Mouse (Mus musculus): Measurements from ENCODE around the gene Crebzf. TPM values are rescaled to one million over a fixed set of nuclear protein-coding genes. Genes with fewer than 3 reads are reported as not detected.

Gene Crebzf
- 18.9 and 19.0 TPM in 2 replicates for polyA plus RNA-seq (2015; fragmentation: Nextera tagmentation; extraction: Ambion mirVana)

DNA sequence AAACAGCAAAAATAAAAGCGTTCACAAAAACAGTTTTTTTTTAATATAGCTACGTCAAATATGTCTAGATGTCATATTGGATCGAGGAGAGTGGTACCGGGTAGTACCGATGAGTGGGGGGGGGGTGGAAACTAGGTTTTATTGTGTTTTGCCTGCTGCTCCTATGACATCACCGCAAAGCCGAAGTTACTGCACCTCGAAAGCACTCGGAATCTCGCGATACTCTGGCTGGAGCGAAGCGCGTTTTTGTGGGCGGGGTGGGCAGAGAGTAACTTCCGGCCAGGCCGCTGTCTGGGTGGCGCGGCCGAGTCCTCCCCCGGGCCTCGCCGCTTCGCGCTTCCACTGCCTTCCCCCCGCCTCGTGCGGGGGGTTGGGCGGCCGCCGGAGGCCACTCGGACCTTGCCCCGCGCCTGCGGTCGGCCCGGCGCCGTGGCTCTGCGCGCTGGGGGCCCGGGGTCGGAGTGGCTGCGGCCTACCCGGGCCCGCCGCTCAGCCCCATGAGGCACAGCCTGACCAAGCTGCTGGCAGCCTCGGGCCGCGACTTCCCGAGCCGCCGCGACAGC, at the start of gene Crebzf:
Gene Crebzf, plus strand, starts transcription at position 212 of the 563 bp plus-strand sequence.
- peak within 1 kb of the TSS; percentile 100 for H3K4me3 ChIP-seq
- H3K27me3 ChIP-seq (replicated peaks): no peaks in the 10 kb centered on the region
- peak within 1 kb of the TSS; percentile 99 for H3K27ac ChIP-seq (replicated peaks)
- WGBS: under 1% methylated on average over 54 of the region's 54 CpGs
- H3K36me3 ChIP-seq: peaks cover 5% of the 10 kb centered on the region
- no peaks in the 10 kb centered on the region for H3K9me3 ChIP-seq
- peak; percentile 91 for ATAC-seq (ENCODE audit: extremely low read depth, insufficient number of reproducible peaks, low FRiP score, low TSS enrichment)
- H3K4me2 ChIP-seq: peak within 1 kb of the TSS; percentile 79
- peak within 1 kb of the TSS; percentile 100 for H3K9ac ChIP-seq
- H3K4me1 ChIP-seq: peaks cover 12% of the 10 kb centered on the region

DNA sequence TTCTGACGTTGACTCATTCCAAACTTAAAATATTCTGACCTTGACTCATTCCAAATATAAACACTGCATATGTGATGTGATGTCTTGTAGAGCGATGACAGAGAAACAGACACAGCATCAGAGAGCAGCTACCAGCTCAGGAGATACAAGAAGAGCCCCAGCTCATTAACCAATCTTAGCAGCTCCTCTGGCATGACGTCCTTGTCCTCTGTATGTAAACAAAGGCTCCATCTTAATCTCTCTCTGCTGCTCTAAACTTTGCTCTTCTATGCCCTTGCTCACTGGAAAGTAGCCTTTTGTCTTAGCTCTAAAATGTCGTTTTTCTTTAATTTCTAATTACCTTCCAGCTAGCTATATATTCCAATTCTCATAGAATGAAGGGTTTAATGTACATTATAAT, 47.5 kb upstream of the Crebzf start:
- no peak overlapping the region for H3K9ac ChIP-seq
- H3K27ac ChIP-seq (replicated peaks): 0 out of 2 replicates have a peak overlapping the region, but pooled peaks have one; percentile 39
- H3K4me1 ChIP-seq: peaks cover 20% of the 10 kb centered on the region
- H3K4me2 ChIP-seq: no peak overlapping the region
- no peak overlapping the region for H3K4me3 ChIP-seq
- no peaks in the 10 kb centered on the region for H3K9me3 ChIP-seq
- H3K36me3 ChIP-seq: no peaks in the 10 kb centered on the region
- 21% methylated on average over 4 of the region's 4 CpGs for WGBS
- ATAC-seq (ENCODE audit: extremely low read depth, insufficient number of reproducible peaks, low FRiP score, low TSS enrichment): no peak
- H3K27me3 ChIP-seq (replicated peaks): no peaks in the 10 kb centered on the region

DNA sequence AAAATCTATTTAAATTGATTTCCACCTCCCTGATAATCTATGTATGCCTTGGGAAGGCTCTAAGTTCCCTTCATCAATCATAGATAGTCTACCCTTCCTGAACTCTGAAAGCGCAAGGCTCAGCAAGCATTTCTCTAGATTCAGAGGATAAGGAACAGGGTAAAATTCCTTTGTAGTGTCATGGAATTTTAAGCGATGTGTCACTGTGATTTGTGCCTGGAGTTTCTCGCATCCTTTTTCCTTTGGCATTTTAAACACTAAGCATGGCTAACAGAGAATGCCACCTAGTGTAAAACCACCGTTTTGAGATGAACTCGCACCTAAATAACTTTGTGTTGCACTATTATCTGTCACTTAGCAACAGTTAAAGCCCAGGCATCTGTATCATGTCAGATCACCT, 46.6 kb upstream of the Crebzf start:
- no peaks in the 10 kb centered on the region for H3K27me3 ChIP-seq (replicated peaks)
- H3K36me3 ChIP-seq: no peaks in the 10 kb centered on the region
- 39% methylated on average over 5 of the region's 5 CpGs for WGBS
- no peak overlapping the region for H3K9ac ChIP-seq
- ATAC-seq (ENCODE audit: extremely low read depth, insufficient number of reproducible peaks, low FRiP score, low TSS enrichment): no peak
- no peak overlapping the region for H3K4me3 ChIP-seq
- no peaks in the 10 kb centered on the region for H3K9me3 ChIP-seq
- H3K4me1 ChIP-seq: peaks cover 20% of the 10 kb centered on the region
- peak overlapping the region; percentile 2; the same call in 1 of the 2 replicates for H3K27ac ChIP-seq (replicated peaks)
- H3K4me2 ChIP-seq: peak overlapping the region; percentile 36; the same call in 1 of the 2 replicates

DNA sequence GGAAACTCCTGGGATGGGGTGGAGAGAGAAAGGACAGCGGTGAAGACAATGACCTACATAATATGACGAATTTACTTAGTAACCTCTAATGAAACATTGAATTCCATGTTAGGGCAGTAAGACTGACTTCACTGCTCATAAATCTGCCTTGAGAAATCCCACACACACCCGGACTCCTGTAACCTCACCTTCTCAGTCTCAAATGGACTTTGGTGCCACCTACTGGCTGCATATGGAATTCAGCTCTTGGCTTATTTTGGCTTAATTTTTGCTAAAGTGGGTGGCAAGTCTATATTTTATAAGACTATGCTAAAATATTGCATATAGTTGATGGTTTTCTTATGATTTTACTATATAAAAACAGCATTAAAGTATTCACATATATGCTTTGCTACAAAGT, 32.6 kb upstream of the Crebzf start:
- Histone ChIP-seq H3K4me3 (no peak overlapping the region), H3K4me2 (no peak overlapping the region), H3K9ac (no peak overlapping the region), H3K27me3 (replicated peaks) (no peaks in the 10 kb centered on the region), H3K36me3 (peaks cover 7% of the 10 kb centered on the region), H3K4me1 (no peaks in the 10 kb centered on the region), H3K9me3 (no peaks in the 10 kb centered on the region), H3K27ac (replicated peaks) (no peak overlapping the region)
- 43% methylated on average over 3 of the region's 3 CpGs for WGBS
- ATAC-seq (ENCODE audit: extremely low read depth, insufficient number of reproducible peaks, low FRiP score, low TSS enrichment): no peak

DNA sequence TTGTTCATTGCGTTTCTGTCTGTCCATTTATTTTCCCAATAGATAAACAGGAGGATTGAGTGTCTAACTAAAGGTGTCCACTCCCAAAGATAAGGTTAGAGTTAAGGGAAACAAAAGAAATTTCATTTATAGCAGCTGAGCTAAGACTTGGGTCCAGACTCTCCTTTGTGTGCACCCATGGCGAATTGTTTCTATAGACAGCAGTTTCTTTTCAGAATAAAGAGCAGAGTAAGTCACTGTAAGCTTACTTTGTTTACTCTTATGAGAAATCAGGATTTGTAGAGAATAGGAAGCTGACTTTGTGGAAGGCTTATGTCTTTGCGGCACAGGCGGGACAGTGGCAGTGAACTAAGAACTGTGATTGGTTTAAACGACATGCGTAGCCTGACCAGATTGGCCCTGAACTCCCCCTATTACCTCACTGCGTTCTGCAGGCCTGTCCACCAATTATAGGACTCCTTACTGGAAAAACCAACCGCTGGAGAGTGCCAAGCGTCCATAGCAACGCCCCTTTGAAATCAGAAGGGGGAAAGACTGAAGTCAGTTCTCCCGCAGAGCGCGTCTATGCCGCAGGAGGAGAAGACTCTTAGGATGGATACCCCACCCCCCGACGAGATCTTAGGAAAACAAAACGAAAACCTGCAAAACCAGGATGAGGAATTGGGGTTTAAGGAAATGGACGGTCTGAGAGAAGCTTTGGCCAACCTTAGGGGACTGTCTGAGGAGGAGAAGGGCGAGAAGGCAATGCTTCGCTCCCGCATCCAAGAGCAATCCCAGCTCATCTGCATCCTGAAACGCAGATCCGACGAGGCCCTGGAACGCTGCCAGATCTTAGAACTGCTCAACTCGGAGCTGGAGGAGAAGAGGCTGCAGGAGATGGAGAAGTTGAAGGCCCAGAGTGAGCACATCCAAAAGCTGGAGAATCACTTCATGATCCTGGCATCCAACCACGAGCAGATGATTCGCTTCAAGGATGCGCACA, 16.2 kb upstream of the Crebzf start, which contains the start of gene Ccdc89:
Gene Ccdc89, plus strand, starts transcription at position 558 of the 982 bp plus-strand sequence.
- Histone ChIP-seq H3K4me1 (peaks cover 8% of the 10 kb centered on the region), H3K9ac (peak within 1 kb of the TSS; percentile 75), H3K4me2 (peak within 1 kb of the TSS; percentile 76), H3K9me3 (no peaks in the 10 kb centered on the region), H3K27ac (replicated peaks) (no peak within 1 kb of the TSS), H3K27me3 (replicated peaks) (no peaks in the 10 kb centered on the region), H3K4me3 (peak within 1 kb of the TSS; percentile 50), H3K36me3 (no peaks in the 10 kb centered on the region)
- ATAC-seq (ENCODE audit: extremely low read depth, insufficient number of reproducible peaks, low FRiP score, low TSS enrichment): peak; percentile 99
- WGBS: 13% methylated on average over 29 of the region's 29 CpGs

DNA sequence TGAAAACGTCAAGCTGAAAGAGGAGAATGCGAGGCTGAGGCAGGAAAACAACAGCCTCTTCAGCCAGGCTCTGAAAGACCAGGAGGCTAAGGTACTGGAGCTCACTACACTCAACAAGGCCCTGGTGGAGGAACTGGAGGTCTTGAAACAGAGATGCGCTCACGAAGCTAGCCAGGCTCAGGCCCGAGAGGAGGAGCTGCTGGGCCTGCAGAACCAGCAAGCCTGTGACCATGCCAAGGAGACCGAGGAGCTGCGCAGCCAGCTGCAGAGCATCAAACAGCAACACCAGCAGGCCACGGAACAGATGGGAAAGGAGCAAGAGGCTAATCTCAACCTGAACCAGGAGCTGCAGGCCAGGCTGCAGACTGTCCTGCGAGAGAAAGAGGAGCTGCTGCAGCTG, 15.5 kb upstream of the Crebzf start:
- peaks cover 8% of the 10 kb centered on the region for H3K4me1 ChIP-seq
- WGBS: 42% methylated on average over 9 of the region's 9 CpGs
- H3K27me3 ChIP-seq (replicated peaks): no peaks in the 10 kb centered on the region
- peak overlapping the region; percentile 74 for H3K9ac ChIP-seq
- peak overlapping the region; percentile 50 for H3K4me3 ChIP-seq
- no peaks in the 10 kb centered on the region for H3K36me3 ChIP-seq
- H3K4me2 ChIP-seq: peak overlapping the region; percentile 76
- H3K27ac ChIP-seq (replicated peaks): no peak overlapping the region
- ATAC-seq (ENCODE audit: extremely low read depth, insufficient number of reproducible peaks, low FRiP score, low TSS enrichment): no peak
- H3K9me3 ChIP-seq: no peaks in the 10 kb centered on the region

DNA sequence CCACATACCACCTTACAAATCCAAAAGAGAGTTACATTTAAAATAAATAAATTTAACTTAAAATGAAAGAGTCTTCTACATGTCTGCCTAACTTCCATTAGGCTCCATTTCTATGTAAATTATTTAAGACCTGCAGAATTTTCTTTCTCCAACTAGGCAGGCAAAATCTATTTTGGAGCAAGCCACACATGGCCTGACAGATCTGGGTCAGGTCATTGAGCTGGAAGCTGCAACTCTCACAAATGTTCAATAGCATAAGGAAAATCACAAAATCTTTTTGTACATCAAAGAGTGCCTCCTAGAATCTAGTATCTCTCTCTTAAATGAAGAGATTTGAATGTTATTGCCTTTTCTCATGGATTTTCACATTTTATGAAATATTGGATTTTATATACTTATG, 10.3 kb upstream of the Crebzf start:
- Histone ChIP-seq H3K9me3 (no peaks in the 10 kb centered on the region), H3K27ac (replicated peaks) (no peak overlapping the region), H3K27me3 (replicated peaks) (no peaks in the 10 kb centered on the region), H3K36me3 (no peaks in the 10 kb centered on the region), H3K9ac (no peak overlapping the region), H3K4me2 (no peak overlapping the region), H3K4me3 (no peak overlapping the region), H3K4me1 (peaks cover under 1% of the 10 kb centered on the region; the same call in 1 of the 2 replicates)
- ATAC-seq (ENCODE audit: extremely low read depth, insufficient number of reproducible peaks, low FRiP score, low TSS enrichment): no peak

DNA sequence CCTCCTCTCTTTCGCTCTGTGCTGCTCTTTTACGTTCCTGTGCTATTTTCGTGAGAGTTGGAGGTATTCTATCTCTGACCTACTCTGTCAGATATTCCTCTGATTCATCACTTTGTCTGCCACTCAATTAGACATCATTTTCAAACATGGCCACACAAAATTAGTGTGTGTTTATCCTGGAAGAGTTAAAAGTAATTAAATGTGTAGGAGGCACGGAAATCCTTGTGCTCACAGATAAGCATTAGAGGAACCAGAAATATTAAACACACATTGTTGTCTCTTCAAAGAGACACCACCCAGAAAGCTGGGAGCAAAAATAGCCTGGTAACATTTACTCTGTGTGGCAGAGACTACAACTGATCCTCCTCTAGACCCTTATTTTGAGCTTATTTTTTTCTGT, 2.5 kb upstream of the Crebzf start:
- no peak overlapping the region for H3K9ac ChIP-seq
- no peaks in the 10 kb centered on the region for H3K36me3 ChIP-seq
- no peaks in the 10 kb centered on the region for H3K9me3 ChIP-seq
- no peaks in the 10 kb centered on the region for H3K4me1 ChIP-seq
- 78% methylated on average over 4 of the region's 4 CpGs for WGBS
- H3K4me3 ChIP-seq: no peak overlapping the region
- no peak for ATAC-seq (ENCODE audit: extremely low read depth, insufficient number of reproducible peaks, low FRiP score, low TSS enrichment)
- no peak overlapping the region for H3K4me2 ChIP-seq
- no peaks in the 10 kb centered on the region for H3K27me3 ChIP-seq (replicated peaks)
- H3K27ac ChIP-seq (replicated peaks): no peak overlapping the region

DNA sequence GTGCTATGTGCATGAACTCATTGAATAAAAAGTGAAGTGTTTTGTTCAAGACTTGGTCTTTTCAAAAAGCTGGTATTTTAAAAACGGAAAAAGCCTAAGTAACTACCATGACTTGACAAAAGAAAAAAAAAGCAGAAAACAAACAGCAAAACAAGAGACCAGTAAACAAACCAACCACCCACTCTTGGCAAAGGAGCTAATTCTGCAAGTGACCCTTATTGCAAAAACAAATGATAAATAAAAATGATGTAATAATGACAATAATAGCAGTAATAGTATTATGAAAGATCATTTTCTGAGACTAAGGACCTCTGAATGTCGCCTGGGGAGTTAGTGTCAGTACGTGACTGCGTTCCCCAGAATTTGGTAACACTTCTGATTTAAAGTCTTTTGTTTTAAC, 459 bp upstream of the Crebzf start:
- Histone ChIP-seq H3K4me2 (peak overlapping the region; percentile 79), H3K9me3 (no peaks in the 10 kb centered on the region), H3K4me3 (peak overlapping the region; percentile 100), H3K27ac (replicated peaks) (peak overlapping the region; percentile 99; the same call in 1 of the 2 replicates), H3K9ac (peak overlapping the region; percentile 100), H3K36me3 (peaks cover 1% of the 10 kb centered on the region; the same call in 1 of the 2 replicates), H3K27me3 (replicated peaks) (no peaks in the 10 kb centered on the region), H3K4me1 (peaks cover 7% of the 10 kb centered on the region)
- 10% methylated on average over 4 of the region's 4 CpGs for whole genome bisulfite sequencing
- ATAC-seq (ENCODE audit: extremely low read depth, insufficient number of reproducible peaks, low FRiP score, low TSS enrichment): no peak

DNA sequence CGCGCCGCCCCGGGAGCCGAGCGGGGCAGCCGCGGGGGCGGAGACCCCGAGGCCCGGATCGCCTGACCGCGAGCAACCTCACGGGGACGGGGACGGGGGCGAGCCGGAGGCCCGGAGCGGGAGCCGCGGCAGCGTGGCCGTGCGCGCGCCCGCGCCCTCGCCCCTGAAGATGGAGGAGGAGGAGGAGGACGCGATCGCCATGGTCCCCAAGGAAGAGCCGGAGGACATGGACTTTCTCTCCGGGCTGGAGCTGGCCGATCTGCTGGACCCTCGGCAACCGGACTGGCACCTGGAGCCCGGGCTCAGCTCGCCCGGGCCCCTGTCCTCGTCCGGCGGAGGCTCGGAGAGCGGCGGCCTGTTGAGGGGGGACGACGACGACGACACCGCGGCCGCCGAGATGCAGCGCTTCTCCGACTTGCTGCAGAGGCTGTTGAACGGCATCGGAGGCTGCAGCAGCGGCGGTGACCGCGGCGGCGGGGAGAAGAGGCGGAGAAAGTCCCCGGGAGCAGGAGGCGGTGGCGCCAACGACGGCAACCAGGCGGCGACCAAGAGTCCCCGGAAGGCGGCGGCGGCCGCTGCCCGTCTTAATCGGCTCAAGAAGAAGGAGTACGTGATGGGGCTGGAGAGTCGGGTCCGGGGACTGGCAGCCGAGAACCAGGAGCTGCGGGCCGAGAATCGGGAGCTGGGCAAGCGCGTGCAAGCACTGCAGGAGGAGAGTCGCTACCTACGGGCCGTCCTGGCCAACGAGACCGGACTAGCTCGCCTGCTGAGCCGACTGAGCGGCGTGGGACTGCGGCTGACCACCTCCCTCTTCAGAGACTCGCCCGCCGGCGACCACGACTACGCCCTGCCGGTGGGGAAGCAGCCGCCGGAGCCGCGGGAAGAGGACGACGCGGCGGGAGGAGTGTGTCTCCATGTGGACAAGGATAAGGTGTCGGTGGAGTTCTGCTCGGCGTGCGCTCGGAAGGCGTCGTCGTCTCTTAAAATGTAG, 867 bp downstream of the Crebzf start:
- Histone ChIP-seq H3K36me3 (peaks cover 10% of the 10 kb centered on the region), H3K27ac (replicated peaks) (peak overlapping the region; percentile 99), H3K4me2 (peak overlapping the region; percentile 79), H3K4me1 (peaks cover 13% of the 10 kb centered on the region), H3K9me3 (no peaks in the 10 kb centered on the region), H3K27me3 (replicated peaks) (no peaks in the 10 kb centered on the region), H3K4me3 (peak overlapping the region; percentile 100), H3K9ac (peak overlapping the region; percentile 100)
- peak; percentile 67 for ATAC-seq (ENCODE audit: extremely low read depth, insufficient number of reproducible peaks, low FRiP score, low TSS enrichment)
- WGBS: under 1% methylated on average over 114 of the region's 123 CpGs

All from heart, embryonic 13.5 days (tissue).